Comparison of ENCODE assay signal across 24 mouse cellular contexts in the genomic region with DNA sequence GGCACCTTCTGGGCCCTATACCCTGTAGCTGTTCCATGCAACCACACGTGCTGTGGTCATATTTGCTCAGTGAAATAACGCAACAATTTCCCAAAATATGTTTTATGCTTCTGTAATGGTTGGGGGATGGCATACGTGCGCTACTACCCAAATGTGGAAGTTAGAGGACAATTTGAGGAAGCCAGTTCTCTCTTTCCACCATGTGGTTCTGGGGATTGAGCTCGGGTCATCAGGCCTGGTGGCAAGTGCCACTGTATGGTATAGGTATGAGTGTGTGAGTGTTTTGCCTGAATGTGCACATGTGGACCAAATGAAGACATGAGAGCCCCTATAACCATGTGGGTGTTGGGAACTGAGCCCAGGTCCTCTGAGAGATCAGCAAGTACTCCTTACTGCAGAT. TPM values are rescaled to one million over a fixed set of nuclear protein-coding genes. Genes with fewer than 3 reads are reported as not detected.
DNase-seq lines count a peak whose midpoint lies in the region; ATAC-seq and TF ChIP-seq lines count a peak whose summit lies in the region.
"Had no signal": no experiment of that assay in that cellular context is flagged by ENCODE, and none has a peak within 500 bp of the region (broad histone marks: within the 10 kb centered on the region; RNA-seq: fewer than 3 reads in every experiment).

No protein-coding gene starts in this region.

- H3K4me3 ChIP-seq in lung, adult 2 months (replicated peaks; ENCODE audit: extremely low read depth, low read depth, low read length): no peak overlapping the region
- peak overlapping the region; percentile 71 for H3K4me3 ChIP-seq in bone marrow macrophage, adult 2 months (ENCODE audit: insufficient read depth, low read length)
- H3K4me3 ChIP-seq: erythroblast, embryonic 14.5 days; heart, embryonic 13.5 days; limb, embryonic 12.5 days had no signal

- 91% methylated on average over 5 of the region's 5 CpGs for WGBS in lung, adult 2 months

- no peak for TF ChIP-seq CTCF in lung, adult 2 months (IDR thresholded peaks at IDR 0.05; ENCODE audit: insufficient read depth, low read length)
- TF ChIP-seq CTCF in bone marrow macrophage, adult 2 months (IDR thresholded peaks at IDR 0.05; ENCODE audit: low read depth, low read length): no peak

- ATAC-seq in hematopoietic stem cell, adult 5-6 weeks (replicated peaks in 1 of 2; ENCODE audit: insufficient read depth in 1 of 2, low FRiP score in 2 of 2, low TSS enrichment in 1 of 2, low read depth in 1 of 2, poor library complexity in 2 of 2, severe bottlenecking in 2 of 2): peak; percentile 39 to 50; a peak in 3 of 4 replicates
- ATAC-seq in megakaryocyte progenitor cell, adult 5-6 weeks (replicated peaks; ENCODE audit: poor library complexity): peak; percentile 75
- ATAC-seq: activated CD4-positive, CD25-positive, alpha-beta regulatory T cell, adult 4 months; forebrain, embryonic 14.5 days; midbrain, embryonic 16.5 days had no signal

- H3K27ac ChIP-seq in bone marrow macrophage, adult 2 months (ENCODE audit: insufficient read depth, low read depth, low read length): peak overlapping the region; percentile 88
- H3K27ac ChIP-seq: heart, embryonic 13.5 days; hindbrain, embryonic 14.5 days; limb, embryonic 12.5 days had no signal

- DNase-seq in lung, adult 18-20 months: peak; percentile 23 to 25
- DNase-seq in lung, adult 2 months: no peak
- DNase-seq in cerebellum, adult 18-20 months: no peak
- DNase-seq in thymus, postnatal 0 days (ENCODE audit: low spot score): no peak
- no peak for DNase-seq in right cerebral cortex, adult 2 months (ENCODE audit: low spot score in 2 of 2)
- DNase-seq: adrenal gland, postnatal 10 days; cerebellum, adult 2 months; cerebellum, postnatal 36 days; kidney, adult 9 months; kidney, postnatal 4 days; lung, embryonic 14.5 days; retina, postnatal 1 day; right cerebral cortex, postnatal 4 days; thymus, postnatal 25 days had no signal

- no peak for TF ChIP-seq POLR2A in lung, adult 2 months (IDR thresholded peaks at IDR 0.05; ENCODE audit: borderline replicate concordance, extremely low read depth, low read depth, low read length)
- TF ChIP-seq POLR2A in bone marrow macrophage, adult 2 months (IDR thresholded peaks at IDR 0.05; ENCODE audit: borderline replicate concordance, low read depth, low read length): no peak

- H3K4me1 ChIP-seq in lung, adult 2 months (ENCODE audit: control insufficient read depth, insufficient read depth, low read length): no peaks in the 10 kb centered on the region
- H3K4me1 ChIP-seq in bone marrow macrophage, adult 2 months (ENCODE audit: control insufficient read depth, insufficient read depth, low read length): peaks cover 57% of the 10 kb centered on the region

RNA-seq across cellular contexts. Expression of gene Tlr2, which starts 2.1 kb away (rescaled TPM):
- 7.2 and 10.0 TPM in 2 replicates for polyA plus RNA-seq in lung, adult 2 months (2012; rRNA removed)
- polyA plus RNA-seq in bone marrow macrophage, adult 2 months (2012; ENCODE audit: insufficient read depth, insufficient read length, missing spikeins): 120 and 121 TPM in 2 replicates
- 9.1 and 12.1 TPM in 2 replicates for total RNA-seq in hematopoietic stem cell, adult 5-6 weeks (2017)
- total RNA-seq in megakaryocyte progenitor cell, adult 5-6 weeks (2015): 9.3 and 15.9 TPM in 2 replicates
- 10.6 and 16.0 TPM in 2 replicates for total RNA-seq in megakaryocyte progenitor cell, adult 5-6 weeks (2017)
- polyA plus RNA-seq in thymus, postnatal 0 days (2015; fragmentation: Nextera tagmentation; extraction: Ambion mirVana): 3.6 and 4.9 TPM in 2 replicates
- polyA plus RNA-seq: erythroblast, embryonic 14.5 days had no signal

Comparison
In these comparisons a context has a peak if more than half of its experiments do, and no peak if none do; other contexts are left out.
1. DNase-seq: peak in lung, adult 18-20 months (2 of 2); none in lung, adult 2 months (single experiment), cerebellum, adult 18-20 months (0 of 2), thymus, postnatal 0 days (single experiment) and right cerebral cortex, adult 2 months (0 of 2).
2. RNA of gene Tlr2, which starts 2.1 kb away (polyA plus RNA-seq): 120 to 121 TPM in bone marrow macrophage, adult 2 months; 7.2 to 10.0 TPM in lung, adult 2 months and 3.6 to 4.9 TPM in thymus, postnatal 0 days; every median in the first group is over 10 times any median in the second.